Mouse (Mus musculus): Measurements from ENCODE around the gene Mrnip. TPM values are rescaled to one million over a fixed set of nuclear protein-coding genes. Genes with fewer than 3 reads are reported as not detected.

The Mrnip gene
- total RNA-seq, 1 experiment from 2014 or later, result 12.9 TPM

Small RNAs within 50 kb of the gene (microRNA-seq; reads per million reads assigned to microRNA genes)
- gene Mir6919, result 0 to 0.38 reads per million in 2 experiments

Other genes with a start within 250 kb of the Mrnip start
- gene Rnf130, start 149.1 kb upstream of the Mrnip start, total RNA-seq (2021), result 63.6 and 70.4 TPM in 2 replicates
- gene Tbc1d9b, start 43.0 kb upstream of the Mrnip start, total RNA-seq (2021), result 75.9 and 86.7 TPM in 2 replicates
- gene Sqstm1, start 36.4 kb downstream of the Mrnip start, total RNA-seq (2021), result 356 and 366 TPM in 2 replicates
- 103 and 113 TPM in 2 replicates for gene Mgat4b, start 36.4 kb downstream of the Mrnip start, total RNA-seq (2021)
- 10.4 and 11.3 TPM in 2 replicates for gene Ltc4s, start 64.2 kb downstream of the Mrnip start, total RNA-seq (2021)
- gene Maml1, start 117.9 kb downstream of the Mrnip start, total RNA-seq (2021), result 24.0 and 25.1 TPM in 2 replicates
- 347 and 361 TPM in 2 replicates for gene Canx, start 151.2 kb downstream of the Mrnip start, total RNA-seq (2021)
- gene Cby3, start 180.0 kb downstream of the Mrnip start, total RNA-seq (2021), result not detected in 2 replicates
- 269 and 317 TPM in 2 replicates for gene Hnrnph1, start 202.5 kb downstream of the Mrnip start, total RNA-seq (2021)

All from adrenal gland, postnatal 14 days (tissue).